ENCODE assay signal across 18 mouse cellular contexts in the genomic region with DNA sequence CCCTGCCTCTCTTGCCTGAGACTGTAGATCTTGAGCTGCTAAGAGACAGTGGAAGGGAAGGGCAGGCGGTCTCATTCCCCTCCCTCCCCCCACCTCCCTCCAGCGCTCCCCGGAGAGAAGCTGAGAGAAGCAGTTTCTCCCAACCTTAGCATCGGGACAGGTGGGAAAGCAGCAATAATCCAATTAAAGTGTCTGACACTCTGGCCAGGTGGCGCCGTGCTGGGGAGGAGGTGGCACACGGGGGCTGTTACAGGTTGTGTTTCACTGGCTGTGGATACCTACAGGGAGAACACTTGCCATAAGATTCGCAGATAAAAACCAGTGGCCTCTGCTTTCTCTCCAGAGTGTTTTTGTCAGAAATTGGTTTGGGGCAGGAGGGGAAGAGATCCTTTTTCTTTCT.
DNase-seq lines count a peak whose midpoint lies in the region; ATAC-seq lines count a peak whose summit lies in the region.
"Had no signal": no experiment of that assay in that cellular context is flagged by ENCODE, and none has a peak within 500 bp of the region (broad histone marks: within the 10 kb centered on the region; RNA-seq: fewer than 3 reads in every experiment).

No protein-coding gene starts in this region.

- no peak overlapping the region for H3K9ac ChIP-seq in heart, embryonic 12.5 days
- H3K9ac ChIP-seq in limb, embryonic 12.5 days (replicated peaks): no peak overlapping the region
- no peak overlapping the region for H3K9ac ChIP-seq in intestine, embryonic 16.5 days (ENCODE audit: low read depth, low read length)
- H3K9ac ChIP-seq: forebrain, embryonic 12.5 days; limb, embryonic 15.5 days; neural tube, embryonic 13.5 days had no signal

- peak overlapping the region; percentile 21; the same call in 1 of the 2 replicates for H3K4me2 ChIP-seq in heart, embryonic 12.5 days
- H3K4me2 ChIP-seq in limb, embryonic 12.5 days: peak overlapping the region; percentile 40
- no peak overlapping the region; the same call in 1 of the 2 replicates for H3K4me2 ChIP-seq in intestine, embryonic 16.5 days (ENCODE audit: low read depth, low read length)
- H3K4me2 ChIP-seq: forebrain, embryonic 12.5 days; limb, embryonic 15.5 days; neural tube, embryonic 13.5 days had no signal

- ATAC-seq in heart, embryonic 12.5 days (ENCODE audit: insufficient number of reproducible peaks, low FRiP score): no peak
- ATAC-seq in limb, embryonic 12.5 days (ENCODE audit: insufficient number of reproducible peaks, insufficient read depth, low FRiP score, low TSS enrichment, low read depth): no peak
- no peak for ATAC-seq in intestine, embryonic 16.5 days
- ATAC-seq: activated CD4-positive, CD25-positive, alpha-beta regulatory T cell, adult 4 months; inflammation-experienced regulatory T-cells, adult 6 months had no signal

- no peaks in the 10 kb centered on the region for H3K36me3 ChIP-seq in heart, embryonic 12.5 days
- no peaks in the 10 kb centered on the region for H3K36me3 ChIP-seq in limb, embryonic 12.5 days
- H3K36me3 ChIP-seq in limb, embryonic 10.5 days: no peaks in the 10 kb centered on the region
- H3K36me3 ChIP-seq in intestine, embryonic 16.5 days (ENCODE audit: control insufficient read depth, insufficient read depth, low read length): no peaks in the 10 kb centered on the region
- H3K36me3 ChIP-seq: forebrain, embryonic 12.5 days; limb, embryonic 15.5 days; neural tube, embryonic 13.5 days had no signal

- H3K27ac ChIP-seq in heart, embryonic 12.5 days (ENCODE audit: poor library complexity, severe bottlenecking): no peak overlapping the region
- H3K27ac ChIP-seq in limb, embryonic 12.5 days: no peak overlapping the region
- no peak overlapping the region for H3K27ac ChIP-seq in limb, embryonic 10.5 days
- H3K27ac ChIP-seq in intestine, embryonic 16.5 days (ENCODE audit: low read length): no peak overlapping the region
- H3K27ac ChIP-seq: forebrain, embryonic 12.5 days; limb, embryonic 15.5 days; neural tube, embryonic 13.5 days had no signal

- peaks cover 23% of the 10 kb centered on the region for H3K27me3 ChIP-seq in heart, embryonic 12.5 days (replicated peaks)
- peaks cover 35% of the 10 kb centered on the region for H3K27me3 ChIP-seq in limb, embryonic 12.5 days
- H3K27me3 ChIP-seq in limb, embryonic 10.5 days (ENCODE audit: low read depth, poor library complexity, severe bottlenecking): peaks cover 34% of the 10 kb centered on the region
- no peaks in the 10 kb centered on the region for H3K27me3 ChIP-seq in intestine, embryonic 16.5 days (replicated peaks; ENCODE audit: control insufficient read depth, insufficient read depth, low read length)
- H3K27me3 ChIP-seq: neural tube, embryonic 13.5 days had no signal

- DNase-seq in heart, postnatal 4 days: no peak
- no peak for DNase-seq in limb, embryonic 10.5 days (ENCODE audit: low spot score)
- DNase-seq in retina, postnatal 1 day: peak; percentile 41
- DNase-seq in retina, embryonic 14.5 days (ENCODE audit: low spot score): no peak
- DNase-seq: adrenal gland, postnatal 14 days; B cell, adult 2 months; cerebellum, adult 2 months; gastrocnemius, postnatal 10 days; heart, postnatal 36 days; kidney, postnatal 14 days had no signal

- no peaks in the 10 kb centered on the region for H3K9me3 ChIP-seq in heart, embryonic 12.5 days (replicated peaks)
- H3K9me3 ChIP-seq in limb, embryonic 12.5 days: no peaks in the 10 kb centered on the region
- H3K9me3 ChIP-seq in limb, embryonic 10.5 days (replicated peaks): no peaks in the 10 kb centered on the region
- no peaks in the 10 kb centered on the region for H3K9me3 ChIP-seq in intestine, embryonic 16.5 days (ENCODE audit: control insufficient read depth, low read length)
- H3K9me3 ChIP-seq: forebrain, embryonic 12.5 days; limb, embryonic 15.5 days; neural tube, embryonic 13.5 days had no signal

- 2% methylated on average over 8 of the region's 8 CpGs for WGBS in heart, embryonic 12.5 days
- 4% methylated on average over 8 of the region's 8 CpGs for WGBS in limb, embryonic 12.5 days
- WGBS in limb, embryonic 10.5 days: 3% methylated on average over 8 of the region's 8 CpGs
- WGBS in intestine, embryonic 16.5 days: 7% methylated on average over 8 of the region's 8 CpGs

- H3K4me3 ChIP-seq in heart, embryonic 12.5 days: no peak overlapping the region
- no peak overlapping the region for H3K4me3 ChIP-seq in limb, embryonic 12.5 days (replicated peaks)
- no peak overlapping the region for H3K4me3 ChIP-seq in limb, embryonic 10.5 days
- H3K4me3 ChIP-seq in intestine, embryonic 16.5 days (ENCODE audit: low read length): no peak overlapping the region
- H3K4me3 ChIP-seq: forebrain, embryonic 12.5 days; limb, embryonic 15.5 days; neural tube, embryonic 13.5 days had no signal

- 0 out of 2 replicates have a peak, but pooled peaks cover 7% of the 10 kb centered on the region for H3K4me1 ChIP-seq in heart, embryonic 12.5 days (replicated peaks)
- H3K4me1 ChIP-seq in limb, embryonic 12.5 days (replicated peaks): peaks cover 38% of the 10 kb centered on the region
- peaks cover 37% of the 10 kb centered on the region for H3K4me1 ChIP-seq in limb, embryonic 10.5 days
- H3K4me1 ChIP-seq in intestine, embryonic 16.5 days (ENCODE audit: control insufficient read depth, insufficient read depth, low read length): no peaks in the 10 kb centered on the region
